Mouse (Mus musculus) CH12.LX (cell line): ENCODE measurements at regions not wholly inside any gene's neighbourhood (a gene's known extent, or its start where the extent isn't known, plus 50 kb on each side); places are given as distances from the start of the nearest gene placed in this dataset.
"Not testable (repeated sequence)": the region's sequence is repeated elsewhere in the genome, so short reads cannot be mapped to it uniquely, and the experiment has no call there.

ENCODE experiments used
- DNase-seq: peaks from one replicate; pipeline ENCODE4 v3.0.0-alpha.2; 2013; ENCODE audit errors: extremely low read depth
- H3K27ac ChIP-seq: 2 replicates; pipeline ENCODE4 v1.5.1; 2012; ENCODE audit warnings: low read depth, mild to moderate bottlenecking, control low read depth, moderate library complexity; ENCODE audit not compliant: insufficient read depth
- H3K27me3 ChIP-seq: replicated peaks from 2 replicates; pipeline ENCODE3; 2012; ENCODE audit warnings: inconsistent platforms
- H3K36me3 ChIP-seq, 2 experiments: replicated peaks in 1 of 2; 2 replicates each; pipeline versions ENCODE3 to v1.6.1; 2012; ENCODE audit warnings: inconsistent platforms in 1 of 2, low read length in 1 of 2, mild to moderate bottlenecking in 1 of 2, mixed read lengths in 1 of 2, moderate library complexity in 1 of 2; ENCODE audit not compliant: control insufficient read depth in 1 of 2, insufficient read depth in 1 of 2
- H3K4me1 ChIP-seq, 2 experiments: 2 replicates each; pipeline ENCODE4 v1.6.1; 2012; ENCODE audit warnings: inconsistent platforms in 1 of 2, moderate library complexity in 1 of 2; ENCODE audit not compliant: insufficient read depth in 2 of 2, control insufficient read depth in 1 of 2
- H3K4me2 ChIP-seq: 2 replicates; pipeline ENCODE4 v1.6.1; 2012; ENCODE audit warnings: low read depth, mild to moderate bottlenecking, control low read depth; ENCODE audit not compliant: poor library complexity, insufficient read depth, severe bottlenecking
- H3K4me3 ChIP-seq, 3 experiments: fragments of 150-350 bp in 1 of 3; sonication (generic) in 1 of 3; replicated peaks in 1 of 3; 2 replicates each; pipeline versions ENCODE3 to v1.5.1; 2011 to 2012; ENCODE audit warnings: low read depth in 2 of 3, low read length in 2 of 3, mild to moderate bottlenecking in 2 of 3, moderate library complexity in 2 of 3, control low read depth in 1 of 3, improper control_type of control experiment in 1 of 3, inconsistent platforms in 1 of 3, mixed read lengths in 1 of 3; ENCODE audit not compliant: poor library complexity in 1 of 3
- H3K79me2 ChIP-seq: replicated peaks from 2 replicates; pipeline ENCODE4 v1.6.1; 2012; ENCODE audit warnings: mild to moderate bottlenecking, moderate library complexity; ENCODE audit not compliant: control insufficient read depth, poor library complexity, insufficient read depth, severe bottlenecking; ENCODE audit errors: extremely low read depth
- H3K9ac ChIP-seq: 2 replicates; pipeline ENCODE4 v1.6.1; 2012; ENCODE audit warnings: low read depth, mild to moderate bottlenecking, control low read depth, moderate library complexity; ENCODE audit not compliant: insufficient read depth
- H3K9me3 ChIP-seq: replicated peaks from 2 replicates; pipeline ENCODE3; 2012; ENCODE audit warnings: low read length, inconsistent platforms, mixed read lengths
- IRF4 ChIP-seq: IDR thresholded peaks from 2 replicates; pipeline ENCODE4 v1.6.1; 2014; ENCODE audit warnings: low read depth, mild to moderate bottlenecking, inconsistent platforms, low read length, improper control_type of control experiment
- JUND ChIP-seq: conservative IDR thresholded peaks from 2 replicates; pipeline ENCODE4 v1.6.1; 2011; ENCODE audit warnings: low read depth, low read length, improper control_type of control experiment
- MAX ChIP-seq: IDR thresholded peaks from 2 replicates; pipeline ENCODE4 v1.6.1; 2011; ENCODE audit warnings: low read length, improper control_type of control experiment
- PAX5 ChIP-seq: IDR thresholded peaks from 2 replicates; pipeline ENCODE4 v1.6.1; 2012; ENCODE audit warnings: low read length, inconsistent platforms, mixed read lengths
- POLR2AphosphoS2 ChIP-seq: IDR thresholded peaks from 2 replicates; pipeline ENCODE4 v1.6.1; 2011; ENCODE audit warnings: low read depth, low read length, improper control_type of control experiment
- ZMIZ1 ChIP-seq: IDR thresholded peaks from 2 replicates; pipeline ENCODE4 v1.6.1; 2012; ENCODE audit warnings: low read depth, mild to moderate bottlenecking, inconsistent platforms, low read length, improper control_type of control experiment
- ZNF384 ChIP-seq: IDR thresholded peaks from 2 replicates; pipeline ENCODE4 v1.6.1; 2012; ENCODE audit warnings: low read depth, low read length, improper control_type of control experiment, inconsistent platforms
- dilution Hi-C: fragments of 300-500 bp; cut with MboI; formaldehyde crosslinking; loops from 2 replicates; pipeline ENCODE4 v1.14.3; 2020; ENCODE audit warnings: low sequenced_read_pairs; ENCODE audit not compliant: extremely low pct_unique_long_range_greater_than_20kb, extremely low pct_ligation_motif_present
- in situ Hi-C: fragments of 300-500 bp; cut with MboI; formaldehyde crosslinking; loops from 3 replicates; pipeline ENCODE4 v1.14.3; 2019; ENCODE audit warnings: low sequenced_read_pairs, low pct_ligation_motif_present, low pct_unique_long_range_greater_than_20kb, mixed read lengths

DNA sequence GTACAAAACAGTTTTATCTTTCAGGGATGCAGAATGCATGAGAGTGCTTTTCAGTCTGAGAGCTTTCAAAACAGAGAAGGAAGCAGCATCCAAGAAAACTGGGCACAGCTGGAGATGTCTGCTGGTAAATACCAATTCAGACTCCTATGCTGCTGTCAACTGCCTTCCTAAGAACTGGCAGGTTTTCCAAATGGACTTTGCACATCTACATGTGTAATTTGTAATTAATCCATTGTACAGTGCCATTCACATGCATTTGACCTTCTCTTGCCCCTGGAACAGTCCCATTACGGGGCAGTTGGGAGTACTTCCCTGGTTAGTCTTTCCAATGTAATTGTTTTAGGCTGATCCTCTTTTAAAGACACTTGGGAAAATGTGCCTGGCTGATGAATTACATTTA, 181.3 kb upstream of the Pfkp start:
- Histone ChIP-seq H3K9me3 (no peaks in the 10 kb centered on the region), H3K27ac (no peak overlapping the region), H3K4me1 (peaks cover 0 to 5% of the 10 kb centered on the region in 2 experiments; a peak in 1 of 4 replicates), H3K79me2 (no peaks in the 10 kb centered on the region), H3K9ac (no peak overlapping the region), H3K36me3 (no peaks in the 10 kb centered on the region), H3K27me3 (no peaks in the 10 kb centered on the region), H3K4me3 (no peak overlapping the region), H3K4me2 (no peak overlapping the region)
- in situ Hi-C loops: no loop called here
- no peak for TF ChIP-seq IRF4
- TF ChIP-seq ZMIZ1: no peak
- TF ChIP-seq POLR2AphosphoS2: no peak
- TF ChIP-seq JUND: no peak
- dilution Hi-C loops: no loop called here
- DNase-seq: no peak

DNA sequence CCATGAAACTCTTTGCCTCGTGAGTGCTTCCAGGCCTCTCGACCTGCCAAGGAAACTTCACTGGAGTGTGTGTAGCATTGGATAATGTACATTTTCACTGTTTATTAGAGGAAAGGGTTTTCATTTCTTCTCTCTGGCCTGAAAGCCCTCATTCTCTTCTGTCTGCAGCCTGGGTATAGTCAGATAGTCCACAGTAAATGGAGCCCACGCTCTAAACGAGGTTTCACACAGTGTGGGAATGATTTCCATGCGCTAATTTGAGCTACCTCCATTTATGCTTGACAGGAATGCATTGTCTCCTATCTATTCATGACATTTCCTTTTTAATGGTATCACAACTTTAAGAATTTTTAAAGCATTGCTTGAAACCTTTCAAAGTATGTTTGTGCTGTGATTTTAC, 180.8 kb upstream of the Pfkp start:
- TF ChIP-seq JUND (no peak), MAX (no peak), PAX5 (no peak), ZNF384 (no peak)
- Histone ChIP-seq H3K27me3 (no peaks in the 10 kb centered on the region), H3K4me2 (no peak overlapping the region), H3K79me2 (no peaks in the 10 kb centered on the region), H3K27ac (no peak overlapping the region), H3K9me3 (no peaks in the 10 kb centered on the region), H3K4me3 (no peak overlapping the region), H3K36me3 (no peaks in the 10 kb centered on the region), H3K9ac (no peak overlapping the region), H3K4me1 (no peaks in the 10 kb centered on the region)
- in situ Hi-C loops (no loop called here), dilution Hi-C loops (no loop called here)
- no peak for DNase-seq

- H3K9me3 ChIP-seq, DNase-seq, H3K36me3 ChIP-seq, H3K27me3 ChIP-seq, H3K4me2 ChIP-seq, H3K9ac ChIP-seq, dilution Hi-C loops, in situ Hi-C loops, H3K4me3 ChIP-seq, H3K27ac ChIP-seq, H3K79me2 ChIP-seq, H3K4me1 ChIP-seq: not testable (repeated sequence)
These were observed 180.2 kb upstream of the Pfkp start for GRCm38 (mm10) chr13:6828601-6829330.
